Mouse (Mus musculus): Measurements from ENCODE around the gene 9130213A22Rik.

Gene 9130213A22Rik

DNA sequence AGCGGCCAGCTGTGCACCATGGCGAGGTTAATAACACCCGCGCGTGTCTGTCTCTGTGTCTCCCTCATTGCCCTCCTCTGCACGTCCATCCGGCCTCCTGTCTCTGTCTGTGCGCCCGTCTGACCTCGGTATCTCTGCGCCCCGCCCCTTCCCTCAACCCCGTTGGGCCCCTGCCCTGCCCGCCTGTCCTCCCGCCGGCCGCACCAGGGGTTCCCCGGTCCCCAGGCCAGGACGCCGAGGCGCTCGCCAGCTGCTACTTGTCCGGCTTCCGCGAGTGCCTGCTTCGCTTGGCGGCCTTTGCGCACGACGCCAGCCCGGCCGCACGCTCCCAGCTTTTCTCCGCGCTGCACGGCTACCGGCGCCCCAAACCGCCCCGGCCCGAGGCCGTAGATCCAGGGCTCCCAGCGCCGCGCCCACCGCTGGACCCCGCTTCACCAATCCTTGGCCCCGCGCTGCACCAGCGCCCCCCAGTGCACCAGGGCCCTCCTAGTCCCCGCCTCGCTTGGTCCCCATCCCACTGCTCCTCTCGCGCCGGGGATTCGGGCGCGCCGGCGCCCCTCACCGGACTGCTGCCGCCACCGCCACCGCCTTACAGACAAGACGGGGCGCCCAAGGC lies at the start of gene 9130213A22Rik:
Gene 9130213A22Rik (minus strand): TSS at position 254 of the 616 bp plus-strand sequence.
- peak; percentile 85 for DNase-seq

DNA sequence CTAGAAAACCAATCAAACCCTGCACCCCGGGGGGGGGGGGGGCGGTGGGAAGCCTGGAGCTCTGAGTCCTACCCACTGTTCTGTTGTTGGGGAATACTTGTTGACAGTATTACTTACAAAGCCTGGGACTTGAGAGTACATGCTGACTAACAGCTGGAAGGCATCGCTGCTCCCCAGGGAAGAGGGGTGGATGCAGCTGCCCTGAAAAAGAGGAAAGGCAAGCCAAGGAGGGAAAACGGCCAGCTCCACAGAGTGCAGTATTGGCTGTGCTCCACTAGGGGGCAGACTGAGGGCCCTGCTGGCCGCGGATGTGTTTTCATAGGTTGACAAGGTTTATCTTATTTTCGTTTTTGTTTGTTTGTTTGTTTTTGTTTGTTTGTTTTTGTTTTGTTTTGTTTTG lies 49.2 kb upstream of the 9130213A22Rik start:
- no peak for DNase-seq

DNA sequence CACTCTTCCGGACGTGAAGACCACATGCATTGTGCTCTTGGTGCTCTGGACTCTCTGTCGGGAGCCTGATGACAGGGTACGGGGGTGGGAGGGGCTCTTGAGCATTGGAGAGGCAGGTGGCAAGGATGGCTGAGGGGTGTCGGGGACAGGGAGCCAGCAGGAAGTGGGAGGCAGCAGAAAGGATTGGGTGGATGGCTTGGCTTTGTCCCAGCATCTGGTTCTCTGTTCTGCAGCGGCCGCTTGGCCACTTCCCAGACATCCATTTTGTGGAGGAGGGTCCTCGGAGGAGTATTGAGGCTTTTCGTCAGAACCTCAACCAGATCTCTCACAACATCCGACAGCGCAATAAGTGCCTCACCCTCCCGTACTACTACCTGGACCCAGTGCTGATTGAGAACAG lies 46.9 kb upstream of the 9130213A22Rik start:
- no peak for DNase-seq

DNA sequence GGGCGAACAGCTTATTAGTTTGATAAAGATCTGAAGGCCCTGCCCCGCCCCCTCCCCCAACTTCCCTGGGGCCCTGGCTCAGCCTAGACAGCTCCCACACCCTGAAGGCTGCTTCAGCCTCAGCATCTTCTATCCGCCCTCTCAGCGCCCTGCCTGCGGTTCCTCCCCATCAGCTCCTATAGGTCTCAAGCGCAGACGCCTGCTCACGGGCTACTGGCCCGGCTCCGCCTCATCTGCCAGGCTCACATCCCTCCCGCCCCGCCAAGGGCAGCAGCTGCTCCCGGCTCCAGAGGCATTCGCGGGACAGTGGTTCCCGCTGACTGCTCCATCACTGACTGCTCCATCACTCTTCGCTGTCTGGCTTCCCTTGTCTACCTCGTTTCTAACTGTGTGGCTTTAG lies 34.4 kb upstream of the 9130213A22Rik start, which contains the start of gene Alox12b:
Gene Alox12b (plus strand): TSS at position 190 of the 400 bp plus-strand sequence.
- no peak for DNase-seq

DNA sequence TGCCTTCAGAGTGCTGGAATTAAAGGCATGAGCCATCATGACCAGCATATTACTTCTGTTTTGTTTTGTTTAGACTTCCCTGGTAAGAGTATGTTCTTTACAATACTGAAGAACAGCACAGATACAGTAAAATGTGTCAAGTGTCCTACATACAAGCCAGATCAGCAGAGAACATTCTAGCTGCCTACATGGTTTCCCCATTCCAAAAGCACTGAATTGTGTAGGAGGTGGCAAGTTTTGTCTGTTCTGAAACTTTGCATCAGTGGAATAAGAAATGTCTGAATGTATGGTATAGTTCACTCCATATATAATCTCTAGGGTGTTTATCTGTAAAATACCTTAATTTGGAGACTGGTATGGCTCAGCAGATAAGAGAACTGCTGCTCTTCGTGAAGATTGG lies 33.0 kb upstream of the 9130213A22Rik start:
- DNase-seq: no peak

DNA sequence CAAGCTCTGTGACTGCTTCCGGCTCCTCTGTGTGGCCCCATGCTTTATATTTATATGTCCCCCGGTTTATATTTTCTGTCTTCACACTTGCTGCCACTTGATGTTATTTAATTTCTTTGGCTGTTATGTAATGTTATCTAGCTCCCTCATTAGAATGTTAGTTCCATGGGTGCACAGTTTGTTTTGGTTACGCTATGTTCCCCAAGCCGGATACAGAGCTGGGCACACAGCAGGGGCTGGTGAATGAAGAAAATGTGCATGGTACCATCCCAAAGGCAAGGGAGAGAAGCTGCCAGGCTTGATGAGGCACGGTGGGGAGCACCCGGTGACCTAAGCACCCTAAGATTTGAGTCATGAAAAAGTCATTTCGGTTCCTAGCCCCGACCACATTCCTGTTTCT lies 31.4 kb upstream of the 9130213A22Rik start:
- no peak for DNase-seq

DNA sequence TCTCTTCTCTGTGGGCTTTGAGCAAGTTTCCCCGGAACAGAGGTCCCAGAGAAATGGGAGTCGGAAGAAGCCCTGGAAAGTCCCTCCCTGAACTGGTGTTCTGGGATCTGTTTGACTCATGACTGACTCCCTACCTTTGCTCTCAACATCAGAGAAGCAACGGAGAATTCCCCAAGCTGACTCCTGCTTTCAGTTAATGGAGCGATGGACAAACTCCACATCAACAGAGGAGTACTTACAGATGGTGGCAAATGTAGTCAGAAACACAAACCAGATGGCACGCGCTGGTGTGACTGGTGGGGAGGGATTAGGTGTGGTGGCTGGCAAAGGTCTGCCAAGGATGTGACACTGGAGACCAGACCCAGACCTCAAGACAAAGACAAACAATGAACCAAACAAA lies 28.6 kb upstream of the 9130213A22Rik start:
- no peak for DNase-seq

DNA sequence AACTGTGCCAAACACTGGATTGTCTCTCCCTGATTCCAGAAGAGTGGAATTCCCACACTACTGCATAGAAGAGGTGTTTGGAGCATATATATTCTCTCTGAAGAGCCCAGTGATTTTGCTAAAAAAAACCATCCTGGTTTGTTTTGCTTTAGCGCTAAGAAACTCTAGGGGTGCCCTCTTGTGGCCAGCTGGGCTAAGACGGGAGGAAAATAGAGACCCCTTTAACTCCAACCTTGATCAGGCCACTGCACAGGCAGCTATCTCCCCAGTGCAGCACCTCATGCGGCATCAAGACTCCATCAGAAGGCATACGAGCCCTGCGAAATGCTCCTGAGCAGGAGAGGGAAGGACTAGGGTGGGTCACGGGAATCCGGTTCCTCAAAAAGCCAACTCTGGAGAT lies 28.1 kb upstream of the 9130213A22Rik start:
- peak; percentile 69 for DNase-seq

DNA sequence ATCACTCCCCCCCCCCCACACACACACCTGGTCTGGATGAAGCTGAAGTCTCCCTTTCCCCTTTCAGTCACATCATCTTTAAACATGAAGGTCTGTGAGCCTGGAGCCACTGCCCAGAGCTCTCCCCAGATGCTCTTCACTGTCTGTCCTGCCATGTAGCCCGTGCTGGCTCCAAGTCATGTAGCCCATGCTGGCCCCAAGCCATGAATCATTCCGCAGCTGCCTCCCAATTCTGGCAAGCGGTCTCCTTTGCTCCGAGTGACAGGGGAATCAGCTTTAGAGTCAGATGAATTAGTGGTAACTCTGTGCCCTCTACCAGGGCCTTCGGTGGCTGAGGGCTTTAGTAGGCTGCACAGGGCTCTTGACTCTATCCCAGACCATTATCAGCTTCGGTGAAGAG lies 27.3 kb upstream of the 9130213A22Rik start:
- no peak for DNase-seq

DNA sequence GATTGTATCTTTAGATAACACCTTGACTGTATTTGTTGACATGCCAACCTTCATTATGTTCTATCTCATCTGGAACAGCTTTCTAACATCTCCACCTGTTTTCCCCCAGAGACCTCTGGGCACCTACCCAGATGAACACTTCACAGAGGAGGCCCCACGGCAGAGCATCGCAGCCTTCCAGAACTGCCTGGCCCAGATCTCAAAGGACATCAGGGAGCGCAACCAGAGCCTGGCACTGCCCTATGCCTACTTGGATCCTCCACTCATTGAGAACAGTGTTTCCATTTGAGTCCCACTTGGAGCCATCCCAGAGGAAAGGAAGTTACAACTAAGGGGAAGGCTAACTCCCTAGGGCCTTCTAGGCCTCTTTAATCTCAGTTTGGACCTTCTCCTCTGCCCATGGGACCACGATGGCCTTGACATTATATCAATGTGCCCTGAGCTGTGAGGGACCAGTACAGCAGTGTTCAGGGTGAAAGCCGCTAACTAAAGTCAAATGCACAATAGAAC lies 26.1 kb upstream of the 9130213A22Rik start:
- no peak for DNase-seq

DNA sequence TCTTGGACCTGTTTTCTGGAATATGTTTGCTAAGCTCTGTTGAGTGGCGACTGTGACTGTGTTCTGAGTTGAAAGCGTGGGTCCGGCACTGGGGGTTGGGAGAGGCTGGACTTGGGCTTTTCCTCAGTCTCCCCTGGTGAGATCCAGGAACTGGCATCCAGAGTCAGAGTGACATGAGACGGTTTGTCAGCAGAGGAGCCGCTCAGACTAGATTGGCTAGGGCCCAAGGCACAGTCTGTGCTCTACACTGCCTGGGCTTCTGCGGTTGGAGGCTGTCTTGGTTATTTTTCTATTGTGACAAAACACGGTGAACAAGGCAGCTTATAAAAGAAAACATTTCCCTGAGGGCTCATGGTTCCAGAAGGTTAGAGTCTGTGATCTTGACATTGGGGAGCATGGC lies 25.2 kb upstream of the 9130213A22Rik start:
- no peak for DNase-seq

DNA sequence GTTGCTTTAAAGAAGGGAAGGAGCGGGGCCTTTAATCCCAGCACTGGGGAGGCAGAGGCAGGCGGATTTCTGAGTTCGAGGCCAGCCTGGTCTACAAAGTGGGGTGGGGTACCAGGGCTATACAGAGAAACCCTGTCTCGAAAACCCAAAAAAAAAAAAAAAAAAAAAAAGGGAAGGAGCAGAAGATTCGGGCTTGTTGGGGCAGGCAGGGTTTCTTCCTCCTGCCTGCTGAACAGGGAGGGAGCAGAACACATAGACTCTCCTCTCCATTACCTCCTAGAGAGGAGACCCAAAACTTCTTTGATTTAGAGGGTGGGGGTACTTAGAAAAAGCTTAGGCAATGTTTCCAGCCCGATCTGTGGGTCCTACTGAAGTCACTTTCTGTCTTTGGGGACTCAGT lies 13.0 kb upstream of the 9130213A22Rik start:
- no peak for DNase-seq

DNA sequence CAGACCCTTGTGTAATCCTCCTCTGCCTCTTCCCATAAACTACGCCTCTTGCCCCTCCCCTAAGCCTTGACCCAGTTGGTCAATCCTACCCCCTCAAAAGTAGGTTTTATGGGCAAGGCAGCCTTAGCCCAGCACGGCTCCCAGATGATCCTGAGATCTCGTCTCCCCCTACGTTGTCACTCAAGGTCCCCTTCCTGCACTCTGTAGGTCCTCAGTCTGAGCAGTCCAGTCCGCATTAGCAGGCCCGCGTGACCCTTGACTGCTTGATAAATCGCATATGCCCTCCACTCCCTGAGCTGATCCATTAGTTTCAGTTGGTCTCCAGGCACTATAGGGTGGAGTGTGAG lies 12.2 kb upstream of the 9130213A22Rik start:
- DNase-seq: no peak

DNA sequence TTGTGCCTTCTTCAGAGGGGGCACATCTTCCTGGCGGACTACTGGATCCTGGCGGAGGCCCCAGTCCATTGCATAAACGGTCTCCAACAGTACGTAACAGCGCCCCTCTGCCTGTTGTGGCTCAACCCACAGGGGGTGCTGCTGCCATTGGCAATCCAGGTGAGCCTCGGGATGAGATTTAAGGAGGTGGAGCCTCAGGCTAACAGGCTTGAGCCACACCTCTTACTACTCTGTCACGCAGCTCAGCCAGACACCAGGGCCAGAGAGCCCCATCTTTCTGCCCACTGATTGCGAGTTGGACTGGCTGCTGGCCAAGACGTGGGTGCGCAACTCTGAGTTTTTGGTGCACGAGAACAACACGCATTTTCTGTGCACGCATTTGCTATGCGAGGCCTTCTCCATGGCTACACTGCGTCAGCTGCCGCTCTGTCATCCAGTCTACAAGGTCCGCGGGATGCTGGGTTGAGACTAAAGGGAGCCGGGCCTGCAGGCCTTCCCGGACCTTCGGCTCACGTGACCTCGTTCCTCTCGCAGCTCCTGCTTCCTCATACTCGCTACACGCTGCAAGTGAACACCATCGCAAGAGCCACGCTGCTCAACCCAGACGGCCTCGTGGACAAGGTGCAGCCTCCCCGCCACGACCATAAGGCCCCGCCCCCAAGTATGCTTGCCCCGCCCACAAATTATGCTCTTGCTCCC lies 11.7 kb upstream of the 9130213A22Rik start:
- peak; percentile 84 for DNase-seq

DNA sequence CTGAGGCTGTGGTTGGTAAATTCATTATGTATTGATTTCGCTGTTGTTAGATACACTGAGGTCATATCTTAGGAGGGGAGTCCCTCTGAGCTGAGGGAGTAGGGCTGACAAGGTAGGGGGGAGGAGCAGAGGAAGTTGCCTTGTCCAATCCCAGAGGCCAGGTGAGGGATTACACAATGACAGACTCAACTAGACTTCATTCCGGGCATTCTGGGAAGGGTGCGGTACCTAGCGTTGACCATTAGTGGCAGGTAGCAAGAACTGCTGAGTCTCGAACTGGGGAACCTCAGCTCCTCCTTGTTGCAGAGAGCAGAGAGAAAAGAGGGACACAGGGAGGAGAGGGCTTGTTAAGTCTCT lies 11.2 kb upstream of the 9130213A22Rik start:
- DNase-seq: no peak

DNA sequence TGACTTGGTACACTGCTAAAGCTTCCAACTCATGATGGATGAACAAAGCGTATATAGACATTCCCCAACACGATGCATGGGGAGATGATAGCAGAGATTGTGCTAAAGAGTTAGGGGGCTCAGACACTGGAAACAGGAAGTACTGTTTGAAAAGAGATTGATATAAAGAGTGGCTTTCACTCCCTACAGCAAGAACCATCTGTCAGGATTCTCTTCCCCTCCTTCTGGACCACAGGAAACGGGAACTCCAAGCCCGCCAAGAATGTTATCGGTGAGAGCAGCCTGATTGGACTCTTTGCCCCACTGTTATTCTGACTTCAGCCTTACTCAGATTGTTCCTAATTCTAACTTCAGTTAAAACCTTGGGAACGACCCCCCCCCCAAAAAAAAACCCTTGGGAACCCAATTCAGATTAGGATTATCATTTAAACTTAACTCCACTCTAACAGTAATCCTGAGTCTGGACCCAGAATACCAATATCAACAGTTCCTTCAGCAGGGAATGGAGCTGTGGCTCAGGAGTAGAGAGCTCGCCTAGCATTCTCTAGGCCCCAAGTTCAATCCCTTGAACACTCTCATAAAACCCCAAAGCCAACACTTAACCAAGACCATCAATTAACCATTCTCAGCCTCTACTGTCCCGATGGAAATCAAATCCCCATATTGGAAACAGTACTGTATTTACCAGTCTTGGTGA lies 6.2 kb upstream of the 9130213A22Rik start:
- DNase-seq: no peak

DNA sequence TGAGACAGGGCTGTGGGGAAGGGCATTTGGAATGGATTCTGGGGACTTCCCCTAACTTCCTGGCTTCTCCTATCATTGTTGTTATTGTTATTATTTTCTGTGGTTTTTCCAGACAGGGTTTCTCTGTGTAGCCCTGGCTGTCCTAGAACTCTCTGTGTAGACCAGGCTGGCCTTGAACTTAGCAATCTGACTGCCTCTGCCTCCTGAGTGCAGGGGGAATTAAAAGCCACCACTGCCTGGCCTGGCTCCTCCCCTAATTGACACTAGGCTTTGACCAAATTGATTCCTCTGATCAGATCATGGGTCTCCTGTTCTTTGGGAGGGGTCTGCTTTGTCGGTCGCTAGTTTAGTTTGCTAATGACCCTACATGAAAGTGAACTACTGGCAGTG lies 4.3 kb upstream of the 9130213A22Rik start:
- DNase-seq: no peak

DNA sequence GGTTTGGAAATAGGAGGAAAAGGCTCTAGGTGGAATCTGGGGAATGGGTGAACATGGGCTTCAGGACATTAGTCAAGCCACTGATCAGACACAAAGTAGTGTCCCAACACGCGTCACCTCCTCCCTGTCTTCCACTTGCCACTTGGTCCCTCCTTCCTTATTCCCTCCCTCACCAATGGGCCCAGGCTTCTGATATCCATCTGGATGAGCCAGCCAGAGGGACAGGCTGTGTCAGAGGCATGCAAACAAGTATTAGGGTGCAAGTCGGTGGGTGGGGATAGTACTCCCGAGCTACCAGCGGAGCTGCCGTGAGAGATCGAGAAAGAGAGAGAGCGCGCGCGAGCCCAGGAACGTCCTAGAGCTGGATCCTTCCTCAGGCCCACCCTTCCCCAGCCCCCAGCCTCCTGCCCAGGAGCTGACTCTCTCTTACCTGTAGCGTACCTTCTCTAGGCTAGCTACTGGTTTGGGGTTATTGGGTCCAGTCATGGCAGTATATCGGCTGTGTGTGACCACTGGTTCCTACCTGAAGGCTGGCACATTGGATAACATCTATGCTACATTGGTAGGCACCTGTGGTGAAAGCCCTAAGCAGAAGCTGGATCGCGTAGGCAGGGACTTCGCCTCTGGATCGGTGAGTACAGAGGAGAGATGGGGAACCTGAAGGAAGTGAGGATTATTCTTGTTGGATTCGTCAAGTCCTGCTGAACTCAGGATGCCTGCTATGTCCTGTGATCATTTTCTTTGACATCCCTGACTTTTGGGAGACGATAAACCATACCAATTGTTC lies 3.7 kb upstream of the 9130213A22Rik start:
- peak; percentile 77 for DNase-seq

DNA sequence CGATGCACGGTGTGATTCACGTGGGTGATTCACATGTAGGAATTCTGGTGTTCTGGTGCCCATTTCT lies 3.3 kb upstream of the 9130213A22Rik start, which contains the start of gene Aloxe3:
Gene Aloxe3 (plus strand): TSS at position 45 of the 67 bp plus-strand sequence.
- no peak for DNase-seq

DNA sequence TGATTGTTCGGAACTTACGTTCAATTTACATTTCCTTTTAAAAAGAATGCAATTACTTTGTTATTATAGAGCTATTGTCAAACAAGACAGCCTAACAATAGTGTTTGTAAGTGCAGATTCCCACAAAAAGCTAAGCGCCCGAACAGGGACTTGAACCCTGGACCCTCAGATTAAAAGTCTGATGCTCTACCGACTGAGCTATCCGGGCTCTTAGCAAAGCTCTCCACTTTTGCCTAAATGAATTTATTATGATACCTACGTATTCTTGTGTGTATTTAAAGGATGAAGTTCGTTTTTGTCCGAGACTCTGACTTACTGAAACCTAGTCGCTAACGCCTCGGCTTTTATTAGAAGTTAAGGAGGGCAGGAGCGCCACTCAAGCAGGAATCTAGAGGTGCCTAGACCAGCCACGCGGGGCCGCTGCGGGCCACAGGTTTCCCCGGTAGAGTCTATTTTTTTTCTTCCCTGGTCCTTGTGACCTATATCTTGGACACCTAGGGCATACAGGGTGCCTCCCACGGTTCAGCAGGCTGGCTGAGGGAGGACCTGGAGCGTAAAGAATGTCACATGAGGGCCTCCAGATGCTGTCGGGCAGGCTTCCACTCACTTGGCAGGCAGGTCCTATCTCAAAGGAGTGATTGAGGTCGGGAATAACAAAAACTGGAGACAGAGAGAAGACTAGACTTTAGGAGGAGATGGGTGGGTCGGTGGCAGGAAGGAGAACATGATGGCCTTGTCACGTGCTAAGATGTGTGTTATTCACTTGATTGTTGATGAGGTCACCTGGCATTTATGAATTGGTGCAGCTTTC lies 2.9 kb upstream of the 9130213A22Rik start:
- DNase-seq: peak; percentile 92

DNA sequence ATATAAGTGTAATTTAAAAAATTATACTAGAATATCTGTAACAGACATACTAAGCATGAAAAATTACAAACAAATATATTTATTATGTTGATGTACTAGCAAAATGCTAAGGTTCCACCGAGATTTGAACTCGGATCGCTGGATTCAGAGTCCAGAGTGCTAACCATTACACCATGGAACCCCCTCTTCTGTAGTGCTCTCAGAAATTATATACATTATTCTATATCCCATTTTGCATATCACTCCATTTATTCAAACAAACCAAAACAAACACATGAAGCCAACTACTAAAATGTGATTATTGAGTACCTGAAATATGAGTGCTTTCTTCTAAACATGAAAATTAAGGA lies 2.1 kb upstream of the 9130213A22Rik start:
- peak; percentile 56 for DNase-seq

DNA sequence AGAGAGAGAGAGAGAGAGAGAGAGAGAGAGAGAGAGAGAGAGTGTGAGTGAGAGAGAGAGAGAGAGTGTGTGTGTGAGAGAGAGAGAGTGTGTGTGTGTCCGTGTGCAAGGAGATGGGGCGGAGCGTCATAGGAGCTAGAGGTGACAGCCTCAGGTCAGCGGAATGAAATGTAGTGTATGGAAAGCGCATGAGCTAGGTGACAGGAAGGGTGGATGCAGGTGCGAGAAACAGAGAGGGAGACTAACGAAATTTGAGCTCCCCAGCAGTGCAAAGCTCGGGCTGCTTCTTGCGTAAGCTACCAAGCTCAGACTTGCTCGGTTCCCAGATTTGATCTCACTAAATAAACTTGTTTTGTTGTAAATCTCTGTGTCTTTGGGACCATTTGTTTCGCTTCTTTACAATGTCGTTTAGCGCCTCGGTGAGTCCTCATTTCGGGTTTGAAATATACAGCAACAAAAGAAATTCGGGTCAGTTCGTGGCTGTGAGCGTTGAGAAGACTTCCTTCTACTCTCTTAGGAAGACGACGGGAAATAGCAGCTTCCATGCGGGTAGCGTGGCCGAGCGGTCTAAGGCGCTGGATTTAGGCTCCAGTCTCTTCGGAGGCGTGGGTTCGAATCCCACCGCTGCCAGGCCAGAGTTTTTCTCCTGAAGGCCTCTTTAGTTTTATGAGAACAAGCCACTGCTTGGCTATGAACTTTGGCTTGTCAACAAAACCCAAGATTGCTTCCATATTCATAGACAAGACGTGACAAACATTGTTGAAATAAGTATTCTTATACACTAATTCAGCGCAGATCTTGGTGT lies 1.5 kb upstream of the 9130213A22Rik start:
- DNase-seq: peak; percentile 86

Data from cerebellum, adult 11-12 months (tissue).